Mouse (Mus musculus): ENCODE measurements around the gene Gm3435.

Gene Gm3435

GRCm38 (mm10) chr17:15009706-15010413, at the start of gene Gm3435:
Gene Gm3435, plus strand, starts transcription at chr17:15010176.
- no CpG with 5 or more reads among the region's 60 CpGs for WGBS

- WGBS: under 1% methylated on average over 21 of the region's 23 CpGs
Observed at GRCm38 (mm10) chr17:14960520-14960919, 49.5 kb upstream of the Gm3435 start.

GRCm38 (mm10) chr17:14960951-14961556, 48.9 kb upstream of the Gm3435 start, which contains the start of gene Phf10:
Gene Phf10, minus strand, starts transcription at chr17:14961273.
- 6% methylated on average over 53 of the region's 100 CpGs for WGBS

GRCm38 (mm10) chr17:14961557-14962154, 48.3 kb upstream of the Gm3435 start:
- WGBS: no CpG with 5 or more reads among the region's 44 CpGs

- no CpG with 5 or more reads among the region's 6 CpGs for WGBS
Observed at GRCm38 (mm10) chr17:14968373-14968913, 41.5 kb upstream of the Gm3435 start.

GRCm38 (mm10) chr17:14977718-14978361, 32.1 kb upstream of the Gm3435 start:
- WGBS: 0% methylated on average over 4 of the region's 7 CpGs

GRCm38 (mm10) chr17:14978362-14979038, 31.5 kb upstream of the Gm3435 start, which contains the start of the genes 9030025P20Rik and Gm3417:
Gene 9030025P20Rik, plus strand, starts transcription at chr17:14978468.
Gene Gm3417, minus strand, starts transcription at chr17:14978790.
- WGBS: no CpG with 5 or more reads among the region's 60 CpGs

GRCm38 (mm10) chr17:14990116-14990702, 19.8 kb upstream of the Gm3435 start:
- WGBS: 64% methylated on average over 4 of the region's 5 CpGs

GRCm38 (mm10) chr17:14992522-14993138, 17.3 kb upstream of the Gm3435 start:
- no CpG with 5 or more reads among the region's 98 CpGs for WGBS

GRCm38 (mm10) chr17:14993139-14993832, 16.7 kb upstream of the Gm3435 start:
- no CpG with 5 or more reads among the region's 47 CpGs for WGBS

GRCm38 (mm10) chr17:14994140-14994539, 15.8 kb upstream of the Gm3435 start:
- no CpG with 5 or more reads among the region's 5 CpGs for WGBS

GRCm38 (mm10) chr17:15000047-15000446, 9.9 kb upstream of the Gm3435 start:
- no CpG with 5 or more reads among the region's 4 CpGs for WGBS

- no CpG with 5 or more reads among the region's 3 CpGs for WGBS
Observed at GRCm38 (mm10) chr17:15009088-15009487, 888 bp upstream of the Gm3435 start.

- WGBS: 66% methylated on average over 3 of the region's 3 CpGs
Observed at GRCm38 (mm10) chr17:15021503-15022220, 11.7 kb downstream of the Gm3435 start.

GRCm38 (mm10) chr17:15023878-15024492, 14.0 kb downstream of the Gm3435 start:
- WGBS: no CpG with 5 or more reads among the region's 97 CpGs

GRCm38 (mm10) chr17:15024502-15025193, 14.7 kb downstream of the Gm3435 start:
- no CpG with 5 or more reads among the region's 48 CpGs for WGBS

- WGBS: no CpG with 5 or more reads among the region's 6 CpGs
Observed at GRCm38 (mm10) chr17:15025513-15025912, 15.5 kb downstream of the Gm3435 start.

GRCm38 (mm10) chr17:15031414-15031813, 21.4 kb downstream of the Gm3435 start:
- no CpG with 5 or more reads among the region's 4 CpGs for WGBS
